Mouse (Mus musculus) ES-Bruce4 (cell line): Measurements from ENCODE around the gene Twnk. TPM values are rescaled to one million over a fixed set of nuclear protein-coding genes. Genes with fewer than 3 reads are reported as not detected.

Source experiments
- H3K27ac ChIP-seq: 2 replicates; pipeline ENCODE4 v1.5.1; 2012; ENCODE audit warnings: low read length, inconsistent platforms; ENCODE audit not compliant: insufficient read depth
- H3K27me3 ChIP-seq: 2 replicates; pipeline ENCODE4 v1.6.1; 2012; ENCODE audit warnings: mild to moderate bottlenecking, low read length, inconsistent platforms; ENCODE audit not compliant: control insufficient read depth, poor library complexity, insufficient read depth, severe bottlenecking
- H3K36me3 ChIP-seq: 2 replicates; pipeline ENCODE4 v1.6.1; 2012; ENCODE audit warnings: inconsistent platforms, mild to moderate bottlenecking, low read length, moderate library complexity; ENCODE audit not compliant: control insufficient read depth, poor library complexity, insufficient read depth, severe bottlenecking
- H3K4me1 ChIP-seq: one replicate; pipeline ENCODE4 v1.8.1; 2011; ENCODE audit warnings: low read length; ENCODE audit not compliant: control insufficient read depth, insufficient read depth
- H3K4me3 ChIP-seq: 2 replicates; pipeline ENCODE4 v1.5.1; 2011; ENCODE audit warnings: low read depth, mild to moderate bottlenecking, low read length
- H3K9ac ChIP-seq: 2 replicates; pipeline ENCODE4 v1.6.1; 2012; ENCODE audit warnings: low read depth, mild to moderate bottlenecking, inconsistent platforms; ENCODE audit not compliant: poor library complexity, severe bottlenecking
- H3K9me3 ChIP-seq: replicated peaks from 2 replicates; pipeline ENCODE4 v1.6.1; 2012; ENCODE audit warnings: mild to moderate bottlenecking, low read length, inconsistent platforms; ENCODE audit not compliant: control insufficient read depth, poor library complexity, insufficient read depth, severe bottlenecking
- CTCF ChIP-seq: IDR thresholded peaks from one replicate; pipeline ENCODE4 v1.8.1; 2011; ENCODE audit warnings: low read depth, low read length
- EP300 ChIP-seq: IDR thresholded peaks from 2 replicates; pipeline ENCODE4 v1.6.1; 2011; ENCODE audit warnings: low read depth, low read length; ENCODE audit not compliant: insufficient read depth
- POLR2A ChIP-seq: IDR thresholded peaks from one replicate; pipeline ENCODE4 v1.8.1; 2011; ENCODE audit warnings: low read length; ENCODE audit not compliant: insufficient read depth
- polyA plus RNA-seq: library from polyadenylated mRNA; stranded (reverse); fragments of >200 nt; gene quantifications from 2 replicates; pipeline ENCODE4 v1.2.4, GENCODE M21; 2011; ENCODE audit warnings: low read depth; ENCODE audit not compliant: missing spikeins, insufficient read depth, insufficient read length

Gene Twnk
- polyA plus RNA-seq, 1 experiment = 24.5 TPM

GRCm38 (mm10) chr19:45025937-45026568, 20.6 kb downstream of the Twnk start:
- Histone ChIP-seq H3K36me3 (0 out of 2 replicates have a peak, but pooled peaks cover 2% of the 10 kb centered on the region), H3K27ac (no peak overlapping the region), H3K4me1 (peaks cover 15% of the 10 kb centered on the region), H3K27me3 (no peaks in the 10 kb centered on the region), H3K9me3 (no peaks in the 10 kb centered on the region), H3K4me3 (peak overlapping the region; percentile 28), H3K9ac (peak overlapping the region; percentile 38)
- TF ChIP-seq POLR2A (no peak), CTCF (no peak), EP300 (no peak)

GRCm38 (mm10) chr19:45026958-45027670, 21.7 kb downstream of the Twnk start:
- Histone ChIP-seq H3K4me3 (no peak overlapping the region), H3K4me1 (peaks cover 15% of the 10 kb centered on the region), H3K27ac (no peak overlapping the region), H3K9me3 (no peaks in the 10 kb centered on the region), H3K9ac (no peak overlapping the region), H3K36me3 (no peaks in the 10 kb centered on the region), H3K27me3 (no peaks in the 10 kb centered on the region)
- no peak for TF ChIP-seq CTCF
- no peak for TF ChIP-seq POLR2A
- TF ChIP-seq EP300 = no peak

GRCm38 (mm10) chr19:45027848-45028247, 22.4 kb downstream of the Twnk start:
- H3K36me3 ChIP-seq = no peaks in the 10 kb centered on the region
- H3K4me3 ChIP-seq = no peak overlapping the region
- H3K4me1 ChIP-seq = peaks cover 15% of the 10 kb centered on the region
- TF ChIP-seq EP300 = peak; percentile 95
- no peak for TF ChIP-seq CTCF
- no peak overlapping the region for H3K9ac ChIP-seq
- H3K27ac ChIP-seq = no peak overlapping the region
- H3K9me3 ChIP-seq = no peaks in the 10 kb centered on the region
- H3K27me3 ChIP-seq = no peaks in the 10 kb centered on the region

- H3K36me3 ChIP-seq = no peaks in the 10 kb centered on the region
- H3K27me3 ChIP-seq = no peaks in the 10 kb centered on the region
- no peak for TF ChIP-seq CTCF
- no peak for TF ChIP-seq EP300
- no peak for TF ChIP-seq POLR2A
- H3K9me3 ChIP-seq = no peaks in the 10 kb centered on the region
- peaks cover 15% of the 10 kb centered on the region for H3K4me1 ChIP-seq
- H3K4me3 ChIP-seq = peak overlapping the region; percentile 13
- H3K9ac ChIP-seq = peak overlapping the region; percentile 32; the same call in 1 of the 2 replicates
- H3K27ac ChIP-seq = no peak overlapping the region
These were observed 23.3 kb downstream of the Twnk start for GRCm38 (mm10) chr19:45028746-45029145.

GRCm38 (mm10) chr19:45029571-45029970, 24.1 kb downstream of the Twnk start:
- TF ChIP-seq EP300 = no peak
- no peak for TF ChIP-seq CTCF
- no peak for TF ChIP-seq POLR2A
- H3K27ac ChIP-seq = no peak overlapping the region
- no peak overlapping the region for H3K9ac ChIP-seq
- H3K9me3 ChIP-seq = no peaks in the 10 kb centered on the region
- H3K4me3 ChIP-seq = no peak overlapping the region
- peaks cover 15% of the 10 kb centered on the region for H3K4me1 ChIP-seq
- no peaks in the 10 kb centered on the region for H3K27me3 ChIP-seq
- no peaks in the 10 kb centered on the region for H3K36me3 ChIP-seq

- Histone ChIP-seq H3K27ac (no peak overlapping the region), H3K36me3 (no peaks in the 10 kb centered on the region), H3K4me1 (peaks cover 15% of the 10 kb centered on the region), H3K9ac (no peak overlapping the region), H3K9me3 (no peaks in the 10 kb centered on the region), H3K27me3 (no peaks in the 10 kb centered on the region), H3K4me3 (no peak overlapping the region)
- TF ChIP-seq POLR2A (no peak), CTCF (peak; percentile 93)
These were observed 24.6 kb downstream of the Twnk start for GRCm38 (mm10) chr19:45030111-45030510.
